Mouse (Mus musculus) cerebellum, adult (tissue): Measurements from ENCODE around the gene Serpinb9.

Experiments used
- ATAC-seq: cut with Nextera tagmentation; 2 replicates; pipeline ENCODE4 v1.9.2; 2017; ENCODE audit warnings: mild to moderate bottlenecking, moderate library complexity, mixed read lengths; ENCODE audit not compliant: insufficient number of reproducible peaks, low FRiP score, low TSS enrichment

Serpinb9 gene

GRCm38 (mm10) chr13:33063048-33063447 is 60.0 kb downstream of the Serpinb9 start:
- ATAC-seq = no peak
